Mouse (Mus musculus) megakaryocyte progenitor cell, adult 5-6 weeks (primary cell): ENCODE measurements around the gene Thnsl2. TPM values are rescaled to one million over a fixed set of nuclear protein-coding genes. Genes with fewer than 3 reads are reported as not detected.
A peak's percentile ranks its signal among the peaks of the same experiment; 100 is the strongest.

Experiments
- ATAC-seq: replicated peaks from 2 replicates; pipeline ENCODE4 v1.8.0; 2016; ENCODE audit warnings: mild to moderate bottlenecking, moderate TSS enrichment, inconsistent platforms; ENCODE audit not compliant: poor library complexity
- total RNA-seq, 2 experiments: library from RNA; stranded (forward) in 1 of 2; stranded (reverse) in 1 of 2; fragments of 157-497, 149-512 nt in 1 of 2; fragments of 200-1000 nt in 1 of 2; gene quantifications; 2 replicates each; pipeline versions ENCODE4 v1.2.3 to v1.2.4; 2015 to 2017

Gene Thnsl2
- total RNA-seq (2015) (0.98 and 1.2 TPM in 2 replicates), total RNA-seq (2017) (0.47 and 1.3 TPM in 2 replicates)

DNA sequence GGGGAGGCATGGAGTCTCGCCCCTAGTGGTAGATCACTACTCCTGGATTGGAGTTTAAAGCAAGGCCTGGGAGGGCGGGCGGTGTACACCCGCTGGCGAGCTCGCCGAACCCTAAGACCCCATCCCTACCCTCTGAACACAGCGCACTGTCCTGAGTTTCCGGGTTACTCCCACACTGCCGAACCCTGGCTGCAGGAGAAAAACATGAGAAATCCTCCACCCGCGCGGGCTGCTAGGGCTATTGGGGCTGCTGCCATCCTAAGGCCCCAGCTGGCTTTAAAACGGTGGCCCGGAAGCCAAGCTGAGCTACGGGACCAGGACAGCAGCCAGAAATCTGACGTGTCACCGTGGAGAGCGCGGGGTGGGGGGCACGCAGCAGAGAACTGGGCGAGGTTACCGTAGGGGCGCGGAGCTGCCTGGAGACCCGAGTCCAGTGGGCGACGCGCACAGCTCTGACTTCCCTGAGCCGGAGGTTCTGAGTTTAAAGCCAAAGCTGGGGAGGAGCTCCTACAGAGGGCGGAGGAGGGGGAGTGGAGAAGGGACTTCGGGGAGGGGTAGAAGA is at the start of gene Thnsl2:
Gene Thnsl2 (minus strand): TSS at position 546 of the 562 bp plus-strand sequence.
- ATAC-seq: peak; percentile 92

- no peak for ATAC-seq
Observed at GRCm38 (mm10) chr6:71193151-71193740, 49.0 kb upstream of the Thnsl2 start.

GRCm38 (mm10) chr6:71190501-71190900 is 46.3 kb upstream of the Thnsl2 start:
- ATAC-seq: no peak

DNA sequence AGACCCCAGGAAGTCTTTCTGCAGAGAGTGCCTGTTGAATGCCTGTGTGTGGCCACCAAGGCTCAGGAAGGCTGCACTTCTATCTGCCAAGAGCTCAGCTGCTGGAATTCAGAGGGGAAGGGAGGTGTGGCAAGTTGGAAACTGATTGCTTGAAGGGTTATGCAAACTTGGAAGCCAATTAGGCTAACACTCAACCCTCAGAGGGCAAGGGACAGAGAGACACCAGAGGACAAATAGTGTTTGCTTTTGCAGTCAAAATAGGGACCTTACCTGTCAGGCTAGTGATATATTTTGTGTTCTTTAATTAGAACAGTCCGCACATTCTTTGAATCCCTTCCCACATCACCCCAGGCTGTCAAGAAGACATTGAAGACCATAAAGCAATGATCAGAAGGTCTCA is 45.3 kb upstream of the Thnsl2 start:
- ATAC-seq: no peak

DNA sequence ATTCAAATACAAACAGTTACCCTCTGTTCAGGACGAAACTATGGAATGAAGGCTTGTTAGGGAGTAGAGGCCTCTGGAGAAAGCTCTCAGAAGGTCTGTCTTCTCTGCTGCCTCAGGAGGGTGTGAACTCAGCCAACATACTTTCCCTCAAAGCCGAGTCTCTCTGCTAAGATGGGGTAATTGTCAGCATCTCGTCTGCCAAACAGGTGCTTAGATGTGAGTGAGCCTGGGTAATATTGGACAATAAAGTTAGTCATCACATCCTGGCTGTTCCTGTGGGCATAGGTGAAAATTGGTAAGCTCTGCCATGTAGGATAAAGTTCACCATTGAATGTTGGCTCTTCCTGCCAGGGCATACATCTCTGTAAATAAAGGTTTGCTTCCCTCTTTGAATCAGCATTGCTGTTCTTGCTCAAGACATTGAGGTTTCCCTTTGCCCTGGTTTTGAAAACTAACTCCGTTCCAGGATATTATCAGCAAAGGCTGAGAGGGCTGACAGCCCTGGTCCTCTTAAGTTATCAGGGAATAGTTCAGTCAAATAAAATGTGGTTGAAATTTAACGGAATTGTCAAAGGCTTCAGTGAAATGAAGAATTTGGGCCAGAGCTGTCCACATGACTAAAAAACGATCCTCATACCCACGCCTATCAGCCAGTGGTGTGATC is 40.8 kb upstream of the Thnsl2 start:
- ATAC-seq: no peak

DNA sequence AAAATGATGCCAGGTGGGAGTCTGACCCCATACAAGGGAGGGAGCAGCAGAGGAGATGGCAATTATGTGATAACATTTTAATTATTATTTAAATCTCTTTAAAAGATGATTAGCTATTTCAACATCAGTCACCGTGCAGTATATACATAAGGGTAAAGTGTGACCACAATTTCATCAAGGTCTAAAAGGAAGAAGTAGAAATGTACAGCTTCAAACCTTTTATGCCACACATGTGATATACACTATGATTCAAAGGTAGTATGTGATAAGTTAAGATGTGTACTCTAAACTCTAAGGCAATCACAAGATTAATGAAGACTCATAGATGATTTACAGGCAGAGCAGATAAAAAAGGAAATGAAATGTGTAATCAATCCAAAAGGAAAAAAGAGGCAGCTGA is 36.4 kb upstream of the Thnsl2 start:
- ATAC-seq: no peak

DNA sequence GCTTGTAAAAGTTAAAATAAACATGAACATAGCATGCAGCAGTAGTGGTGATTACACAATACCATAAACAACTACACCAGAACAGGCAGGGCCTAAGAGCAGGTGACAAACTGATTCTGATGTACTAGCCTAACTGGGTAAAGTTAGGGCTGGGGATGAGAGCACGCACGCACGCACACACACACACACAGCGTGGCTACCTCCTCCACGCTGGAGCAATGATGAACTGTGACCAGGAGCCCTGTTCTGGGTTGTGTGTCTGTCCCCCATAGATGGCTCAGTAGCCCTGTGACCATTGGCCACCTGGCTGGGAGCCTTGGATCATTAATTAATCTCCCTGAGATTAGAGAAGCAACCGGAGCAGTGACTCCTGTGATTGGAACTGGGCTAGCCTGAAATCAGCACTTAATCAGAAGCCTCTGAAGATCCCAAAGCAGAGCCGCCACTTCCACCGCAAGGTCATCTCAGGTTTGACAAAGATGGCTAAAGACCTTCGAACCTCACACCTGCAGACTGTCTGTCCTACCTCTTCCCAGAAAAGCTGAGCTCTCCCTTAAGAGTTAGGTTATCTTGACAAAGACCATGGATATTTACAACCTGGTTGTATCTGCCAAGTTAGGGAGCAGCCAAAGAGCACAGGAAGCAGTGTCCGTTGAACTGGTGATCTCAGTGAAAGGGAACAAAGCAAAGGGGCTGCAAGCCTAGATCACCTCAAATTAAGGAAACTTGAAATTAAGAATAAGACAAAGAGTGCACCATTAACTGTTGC is 28.8 kb upstream of the Thnsl2 start:
- ATAC-seq: no peak

- peak; percentile 84 for ATAC-seq
Observed at GRCm38 (mm10) chr6:71166551-71167169, 22.4 kb upstream of the Thnsl2 start.

GRCm38 (mm10) chr6:71164394-71164793 is 20.2 kb upstream of the Thnsl2 start:
- ATAC-seq: peak; percentile 60

DNA sequence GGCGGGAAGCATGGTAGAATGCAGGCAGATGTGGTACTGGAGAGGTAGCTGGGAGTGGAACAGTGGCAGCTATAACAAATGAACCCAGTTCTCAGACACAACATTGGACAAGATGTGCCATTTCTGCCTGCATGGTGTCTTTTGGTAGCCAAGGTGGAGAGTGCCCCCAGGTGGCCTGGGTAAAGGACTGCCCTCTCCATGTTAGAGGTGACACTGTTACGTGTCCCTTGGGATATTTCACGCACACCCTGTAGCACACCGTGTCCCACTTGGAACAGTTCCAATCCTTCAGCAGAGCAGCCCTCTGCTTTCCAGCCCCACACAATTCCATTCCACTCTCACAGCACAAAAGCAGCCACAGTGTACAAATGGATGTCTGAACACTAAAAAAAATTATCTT is 18.0 kb upstream of the Thnsl2 start:
- no peak for ATAC-seq

- no peak for ATAC-seq
Observed at GRCm38 (mm10) chr6:71161290-71161689, 17.1 kb upstream of the Thnsl2 start.

GRCm38 (mm10) chr6:71156674-71157326 is 12.6 kb upstream of the Thnsl2 start:
- ATAC-seq: peak; percentile 58

DNA sequence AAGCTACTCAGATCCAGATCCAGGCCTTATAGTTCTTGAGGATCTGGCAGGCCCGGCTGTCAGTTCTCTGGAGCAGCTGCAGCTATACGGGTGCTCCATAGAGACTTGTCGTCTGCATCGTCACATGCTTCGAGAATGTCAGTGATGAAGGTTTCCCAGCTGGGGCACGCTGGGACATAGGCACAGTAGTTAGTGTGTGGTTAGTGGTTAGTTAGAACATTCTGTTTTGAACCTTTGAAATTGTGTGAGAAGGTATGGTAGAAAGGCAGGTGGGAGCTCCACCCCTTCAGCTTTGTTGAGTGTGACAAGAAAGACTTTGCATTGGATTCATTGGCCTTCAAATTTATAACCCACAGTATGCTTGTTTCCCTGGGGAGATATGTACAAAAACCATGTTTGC is 10.6 kb upstream of the Thnsl2 start:
- ATAC-seq: no peak

- ATAC-seq: no peak
Observed at GRCm38 (mm10) chr6:71153486-71153885, 9.2 kb upstream of the Thnsl2 start.

DNA sequence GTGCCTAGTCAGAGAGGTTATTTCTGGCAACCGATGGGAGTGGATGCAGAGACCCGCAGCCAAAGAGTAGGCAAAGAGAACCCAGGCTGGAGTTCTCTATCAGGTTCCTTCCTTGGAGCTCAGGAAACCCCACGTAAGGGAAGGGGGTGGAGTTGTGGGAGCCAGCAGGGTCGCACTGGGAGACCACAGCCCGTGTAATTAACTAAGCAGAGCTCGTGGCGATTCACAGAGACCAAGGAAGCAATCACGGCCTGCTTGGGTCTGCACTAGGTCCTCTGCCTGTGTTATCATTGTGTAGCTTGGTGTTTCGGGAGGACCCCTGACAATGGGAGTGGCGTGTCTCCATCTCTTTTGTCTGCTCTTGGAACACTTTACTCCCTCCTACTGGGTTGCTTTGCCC is 6.9 kb upstream of the Thnsl2 start:
- ATAC-seq: no peak

DNA sequence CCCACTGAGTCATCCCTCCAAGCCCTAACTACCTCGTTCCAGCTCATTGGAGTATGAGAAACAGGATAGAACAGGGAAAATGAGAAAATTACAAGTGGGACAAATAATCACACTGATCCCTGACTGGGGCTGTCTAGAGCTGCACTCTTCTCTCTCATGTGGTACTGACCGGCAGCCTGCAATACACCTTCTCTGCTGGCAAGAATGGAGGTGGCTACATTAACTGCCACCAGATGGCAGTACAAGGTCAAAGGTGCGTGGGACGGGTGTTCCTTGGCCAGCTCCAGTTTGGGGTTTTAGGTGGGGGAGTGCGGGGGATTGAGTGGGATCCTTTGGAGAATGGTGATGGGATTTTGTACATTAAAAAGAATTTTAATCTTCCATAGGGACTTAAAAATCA is 5.3 kb upstream of the Thnsl2 start:
- peak; percentile 98 for ATAC-seq

DNA sequence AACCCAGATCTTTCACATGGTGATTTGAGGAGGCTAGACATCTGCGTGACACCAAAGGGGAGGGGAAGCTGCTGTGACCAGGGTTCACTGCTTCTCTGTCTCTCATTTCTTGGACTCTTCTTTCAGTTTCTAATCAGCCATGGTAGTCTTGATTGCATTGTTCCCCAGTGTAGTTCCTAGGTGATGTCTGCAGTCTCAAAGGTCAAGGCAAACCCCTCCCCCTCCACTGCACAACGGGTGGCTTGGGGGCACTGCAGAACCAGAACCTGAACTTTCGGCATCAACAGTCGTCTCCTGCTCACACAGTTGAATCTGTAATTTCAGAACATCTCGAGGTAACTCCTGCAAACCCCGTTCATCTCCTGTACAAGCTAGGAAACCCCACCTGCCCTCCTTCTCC is 4.1 kb upstream of the Thnsl2 start:
- ATAC-seq: no peak

- no peak for ATAC-seq
Observed at GRCm38 (mm10) chr6:71145288-71145989, 1.2 kb upstream of the Thnsl2 start.

DNA sequence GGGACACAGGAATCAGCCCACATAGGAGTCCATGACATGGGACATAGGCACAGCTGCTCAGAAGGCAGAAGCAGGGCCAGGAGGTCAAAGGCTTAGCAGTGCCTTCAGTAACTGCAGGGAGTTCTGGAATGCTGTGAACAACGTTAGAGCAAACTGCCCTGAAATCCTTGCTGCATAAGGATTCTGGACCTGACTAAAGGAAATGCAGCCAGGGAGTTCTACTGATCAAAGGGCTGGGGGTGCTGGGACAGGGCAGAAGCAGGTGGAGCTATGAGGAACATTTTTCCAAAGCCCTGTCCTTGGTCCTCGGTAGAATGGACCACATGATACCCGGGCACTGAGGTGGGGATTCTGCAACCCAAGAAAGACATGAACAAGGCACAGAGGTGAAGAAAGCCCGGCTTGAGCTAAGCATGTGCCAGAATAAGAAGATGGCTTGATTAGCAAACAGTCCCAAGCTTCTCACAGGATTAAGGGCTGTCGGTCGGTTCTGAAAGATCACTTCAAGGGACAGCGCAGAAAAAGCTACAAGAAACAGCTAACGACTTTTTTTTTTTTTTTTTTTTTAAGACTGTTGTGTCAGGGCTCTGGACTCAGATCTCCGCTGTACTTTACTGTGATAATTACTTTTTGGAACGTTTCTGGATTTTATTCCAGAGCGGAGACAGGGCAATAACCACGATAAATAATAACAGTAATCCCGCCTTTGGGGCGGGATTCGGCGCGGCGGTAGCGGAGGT is 915 bp downstream of the Thnsl2 start:
- 0 out of 2 replicates have a peak, but pooled peaks have one; percentile 4 for ATAC-seq
